Mouse (Mus musculus) megakaryocyte, embryonic 14.5 days (primary cell): Measurements from ENCODE around the gene Oaf.

Experiments used
- FLI1 ChIP-seq: IDR thresholded peaks from 2 replicates; pipeline ENCODE4 v1.6.1; 2012; ENCODE audit warnings: low read length, inconsistent platforms, mixed read lengths
- GATA1 ChIP-seq: IDR thresholded peaks from 3 replicates; pipeline ENCODE4 v1.6.1; 2012; ENCODE audit warnings: mixed read lengths, low read length, inconsistent platforms, borderline replicate concordance

- TF ChIP-seq FLI1 = no peak
- TF ChIP-seq GATA1 = no peak
These were observed 6.2 kb downstream of the Oaf start for GRCm38 (mm10) chr9:43233515-43233914.
